Mouse (Mus musculus) adrenal gland, adult 2 months (tissue): ENCODE data around the gene Adamts20. TPM values are rescaled to one million over a fixed set of nuclear protein-coding genes. Genes with fewer than 3 reads are reported as not detected.

Experiments
- DNase-seq: peaks from one replicate; pipeline ENCODE4 v3.0.0; 2021
- polyA plus RNA-seq: library from polyadenylated mRNA; depleted of rRNA; stranded (reverse); fragments of >200 nt; gene quantifications from 2 replicates; pipeline ENCODE4 v1.2.3, GENCODE M21; 2012
- total RNA-seq, 2 experiments: library from RNA; stranded (reverse); gene quantifications; 2 replicates each; pipeline ENCODE4 v1.2.3; 2021

The Adamts20 gene
- total and polyA plus RNA-seq, 3 experiments: 0.47 to 1.7 (median 1.0) TPM

DNA sequence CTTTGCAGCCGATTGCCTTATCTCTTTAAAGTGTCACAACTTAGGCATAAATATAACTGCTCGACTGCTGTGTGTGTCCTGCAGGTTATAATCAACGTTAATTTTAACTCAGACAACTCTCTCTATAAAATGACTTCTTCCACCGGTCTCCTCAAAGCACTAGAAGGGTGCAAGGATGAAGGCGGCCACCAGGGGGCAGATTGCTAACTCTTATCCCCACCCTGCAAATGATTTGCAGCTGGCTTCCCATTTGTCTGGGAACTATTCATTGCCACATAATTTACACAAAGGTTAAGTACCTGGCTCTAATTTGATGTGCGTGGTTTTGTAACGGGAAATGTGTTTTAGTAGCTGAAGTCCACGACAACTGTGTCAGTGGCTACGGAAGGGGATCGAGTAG is 122.9 kb downstream of the Adamts20 start:
- peak; percentile 77 for DNase-seq

DNA sequence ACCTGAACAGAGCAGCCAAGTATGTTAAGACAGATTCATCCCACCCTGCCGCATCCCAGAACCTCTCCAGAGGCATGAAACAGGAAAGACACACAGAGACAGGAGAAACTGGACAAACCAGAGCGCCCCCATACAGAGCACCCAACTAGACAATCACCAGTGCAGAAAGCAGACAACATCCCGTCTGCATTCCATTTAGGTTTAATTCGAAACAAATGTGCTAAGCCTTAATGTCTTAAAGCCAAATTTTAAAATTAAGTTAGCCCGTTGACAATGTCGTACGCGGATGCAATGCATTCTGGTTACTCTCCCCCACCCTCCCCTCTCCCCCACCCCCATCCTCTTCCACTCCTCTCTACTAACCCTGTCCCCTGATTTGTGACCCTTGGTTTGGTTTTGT is 126.2 kb downstream of the Adamts20 start:
- no peak for DNase-seq

GRCm38 (mm10) chr15:94334586-94334985 is 130.6 kb downstream of the Adamts20 start:
- DNase-seq: no peak

DNA sequence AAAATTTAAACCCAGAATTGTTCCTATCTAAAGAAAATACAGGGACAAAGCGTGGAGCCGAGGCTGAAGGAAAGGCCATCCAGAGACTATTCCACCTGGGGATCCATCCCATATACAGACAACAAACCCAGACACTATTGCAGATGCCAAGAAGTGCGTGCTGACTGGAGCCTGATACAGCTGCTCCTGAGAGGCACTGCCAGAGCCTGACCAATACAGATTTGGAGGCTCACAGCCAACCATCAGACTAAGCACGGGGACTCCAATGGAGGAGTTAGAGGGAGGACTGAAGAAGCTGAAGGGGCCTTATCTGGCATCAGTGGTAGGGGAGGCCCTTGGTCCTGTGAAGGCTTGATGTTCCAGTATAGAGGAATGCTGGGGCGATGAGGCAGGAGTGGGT is 138.6 kb downstream of the Adamts20 start:
- no peak for DNase-seq

GRCm38 (mm10) chr15:94325509-94326181 is 139.6 kb downstream of the Adamts20 start:
- peak; percentile 67 for DNase-seq

DNA sequence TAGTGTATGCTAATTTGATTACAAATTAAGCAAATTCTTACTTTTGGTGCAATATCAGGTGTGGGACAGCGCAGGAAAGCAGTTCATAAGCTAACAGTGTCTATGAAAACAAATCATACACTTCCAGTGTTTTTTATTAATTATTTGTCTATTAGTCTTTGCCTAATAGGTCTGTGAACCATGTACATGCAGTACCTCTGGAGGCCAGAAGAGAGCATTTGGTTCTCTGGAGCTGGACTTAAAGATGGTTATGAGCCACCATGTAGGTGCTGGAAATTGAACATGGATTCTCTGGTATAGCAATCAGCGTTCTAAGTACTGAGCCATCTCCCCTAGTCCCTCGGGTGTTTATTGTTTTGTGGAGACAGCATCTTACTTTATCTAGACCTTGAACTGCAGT is 149.0 kb downstream of the Adamts20 start:
- DNase-seq: no peak

DNA sequence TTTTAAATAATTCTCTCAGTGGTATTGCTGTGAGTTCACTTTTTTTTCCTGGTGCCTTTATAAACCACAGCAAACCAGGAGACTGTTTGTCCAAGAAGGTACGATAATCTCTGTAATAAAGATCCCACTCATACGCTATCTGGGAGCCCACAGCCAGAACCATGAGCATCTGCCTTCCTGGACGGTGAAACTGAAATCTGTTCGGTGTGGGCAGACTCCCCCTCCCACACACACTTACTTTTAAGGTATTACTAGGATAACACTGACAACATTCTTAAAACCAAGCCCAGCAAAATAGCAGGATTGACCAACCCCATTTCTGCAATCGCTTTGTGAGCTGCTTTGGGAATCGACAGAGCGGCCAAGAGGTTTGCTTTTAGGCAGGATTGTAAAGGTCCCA is 155.5 kb downstream of the Adamts20 start:
- DNase-seq: no peak

DNA sequence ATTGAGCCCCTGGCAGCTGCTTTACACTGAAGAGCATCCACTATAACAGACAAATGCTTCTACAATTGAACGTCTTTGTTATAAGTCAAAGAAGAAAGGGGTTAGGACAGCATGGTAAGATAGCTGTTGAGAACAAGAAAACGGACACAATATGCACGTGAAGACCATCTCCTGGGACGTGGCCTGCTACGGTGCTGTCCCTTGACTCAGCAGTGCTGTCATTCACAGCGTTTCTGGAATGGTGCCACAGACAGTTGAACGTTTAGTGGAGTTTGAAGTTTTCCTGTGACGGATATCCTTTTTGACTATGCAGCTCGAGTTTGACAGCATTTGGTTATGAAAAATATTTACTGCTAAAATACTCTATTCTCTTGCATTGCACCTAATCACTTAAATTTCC is 157.3 kb downstream of the Adamts20 start:
- DNase-seq: no peak

DNA sequence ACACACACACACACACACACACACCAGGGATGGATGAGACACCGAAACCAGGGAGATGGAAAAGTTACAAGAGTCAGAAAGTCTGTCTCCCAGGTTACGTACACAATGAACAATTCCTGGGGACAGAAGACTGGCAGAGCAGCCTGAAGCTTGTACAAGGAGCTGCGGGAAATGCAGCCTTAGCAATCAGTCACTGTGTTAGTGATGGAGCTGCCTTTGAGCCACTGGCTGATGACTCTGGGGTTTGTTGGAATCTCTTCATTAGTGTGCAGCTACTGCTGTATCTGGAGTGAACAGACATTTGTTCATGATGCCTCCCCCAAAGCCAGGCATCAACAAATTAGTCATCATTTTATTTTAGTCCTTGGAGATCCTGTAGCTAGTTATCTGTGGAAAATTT is 162.1 kb downstream of the Adamts20 start:
- no peak for DNase-seq

- no peak for DNase-seq
These were observed 171.1 kb downstream of the Adamts20 start for GRCm38 (mm10) chr15:94294084-94294483.

DNA sequence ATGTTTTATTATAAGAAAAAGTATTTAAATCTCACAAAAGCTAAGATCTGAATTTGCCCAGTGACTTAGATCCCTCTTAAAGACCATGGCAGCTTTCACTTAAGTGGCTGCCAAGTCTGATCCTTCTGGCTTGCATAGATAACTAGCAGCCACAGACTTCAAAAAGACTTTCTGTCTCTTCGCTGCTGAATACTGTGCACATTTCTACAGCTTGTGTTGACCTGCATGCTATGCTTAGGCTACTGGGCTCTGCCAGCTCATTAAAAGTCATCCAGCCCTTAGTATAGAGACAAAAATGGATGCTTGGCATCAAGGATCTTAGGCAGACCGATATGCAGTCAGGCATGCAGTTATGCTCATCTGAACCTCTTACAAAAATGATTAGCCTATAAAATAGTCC is 177.2 kb downstream of the Adamts20 start:
- DNase-seq: no peak

- DNase-seq: no peak
These were observed 177.7 kb downstream of the Adamts20 start for GRCm38 (mm10) chr15:94287495-94287894.

DNA sequence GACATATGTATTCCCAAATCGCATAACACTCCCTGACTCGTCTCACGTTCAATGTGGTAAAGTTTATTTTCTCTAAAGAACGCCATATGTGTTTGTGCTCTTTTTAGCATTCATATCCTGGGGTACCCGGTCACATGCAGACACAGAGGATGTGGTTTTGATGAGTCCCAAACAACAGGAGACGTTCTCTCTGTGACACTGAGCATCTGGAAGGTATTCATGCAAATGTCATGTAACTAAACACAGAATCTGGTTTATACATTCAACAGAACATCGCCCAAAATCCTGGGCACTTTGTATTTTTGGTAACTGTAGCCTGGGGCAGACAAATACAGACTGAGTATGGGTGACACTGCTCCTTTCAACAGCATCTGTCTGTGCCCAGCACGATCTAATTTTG is 188.8 kb downstream of the Adamts20 start:
- DNase-seq: no peak

DNA sequence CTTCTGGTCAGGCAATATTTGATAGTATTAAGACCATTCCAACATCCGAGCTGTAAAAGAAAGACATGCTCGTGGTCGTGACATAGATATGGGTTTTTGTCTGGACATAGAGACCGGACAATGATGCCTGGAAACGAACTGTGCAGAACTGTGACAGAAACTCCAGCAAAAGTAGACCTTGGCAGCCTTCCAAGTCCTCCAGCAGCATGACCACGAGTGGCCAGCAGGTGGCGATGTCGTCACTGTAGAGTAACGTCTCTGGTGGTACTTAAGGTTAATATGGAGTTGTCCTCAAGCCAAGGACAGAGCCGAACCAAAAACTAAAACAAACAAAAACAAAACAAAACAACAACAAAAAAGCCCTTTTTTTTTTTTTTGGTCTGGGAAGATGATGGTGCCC is 199.6 kb downstream of the Adamts20 start:
- peak; percentile 81 for DNase-seq

DNA sequence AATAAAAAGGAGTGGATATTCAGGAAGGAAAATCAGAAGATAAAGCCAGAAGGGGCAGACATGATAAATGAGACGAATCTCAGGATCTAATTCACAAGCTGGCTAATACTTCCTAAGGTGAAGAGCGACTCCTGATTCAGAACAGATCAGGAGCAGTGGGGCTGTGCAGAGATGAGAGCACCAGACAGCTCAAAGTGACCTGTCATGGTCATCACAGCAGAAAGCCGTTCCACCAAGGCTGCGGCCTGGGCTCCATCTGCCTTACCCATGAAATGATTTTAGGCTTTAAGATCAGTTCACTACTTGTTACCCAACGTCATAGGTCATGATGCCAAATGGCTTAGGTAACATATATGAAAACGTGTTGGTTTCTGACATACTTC is 200.7 kb downstream of the Adamts20 start:
- DNase-seq: no peak

DNA sequence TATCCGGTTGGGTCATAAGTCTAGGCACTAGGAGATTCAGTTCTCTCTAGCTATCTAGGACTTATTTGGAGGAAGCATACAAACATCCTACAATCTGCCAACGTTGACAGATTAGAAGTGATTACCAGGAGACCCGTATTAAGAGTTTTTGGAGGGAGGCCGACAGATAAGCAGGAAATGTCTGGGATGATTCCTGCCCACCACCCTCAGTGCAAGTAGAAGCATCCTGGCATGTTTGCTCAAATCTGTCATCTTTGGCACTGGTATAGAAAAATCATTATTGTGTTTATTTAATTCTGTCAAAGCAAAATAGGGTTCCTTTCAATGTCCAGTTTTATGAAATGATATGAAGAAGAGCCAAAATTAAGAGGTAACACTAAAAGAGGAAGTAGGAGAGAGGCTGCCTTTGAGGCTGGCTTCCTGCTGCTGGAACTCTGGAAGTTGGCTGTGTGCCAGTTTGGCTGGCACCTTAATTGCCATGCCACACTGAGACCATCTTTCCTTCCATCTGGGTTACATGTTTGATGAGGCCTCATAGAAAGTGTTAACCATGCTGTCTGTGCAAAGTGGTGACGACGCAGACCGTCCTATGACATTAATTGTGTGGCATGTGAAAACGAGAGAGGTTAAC is 201.2 kb downstream of the Adamts20 start:
- no peak for DNase-seq

GRCm38 (mm10) chr15:94263241-94263640 is 202.0 kb downstream of the Adamts20 start:
- peak; percentile 10 for DNase-seq

- DNase-seq: no peak
These were observed 205.7 kb downstream of the Adamts20 start for GRCm38 (mm10) chr15:94259497-94259896.

GRCm38 (mm10) chr15:94255538-94255937 is 209.7 kb downstream of the Adamts20 start:
- no peak for DNase-seq

DNA sequence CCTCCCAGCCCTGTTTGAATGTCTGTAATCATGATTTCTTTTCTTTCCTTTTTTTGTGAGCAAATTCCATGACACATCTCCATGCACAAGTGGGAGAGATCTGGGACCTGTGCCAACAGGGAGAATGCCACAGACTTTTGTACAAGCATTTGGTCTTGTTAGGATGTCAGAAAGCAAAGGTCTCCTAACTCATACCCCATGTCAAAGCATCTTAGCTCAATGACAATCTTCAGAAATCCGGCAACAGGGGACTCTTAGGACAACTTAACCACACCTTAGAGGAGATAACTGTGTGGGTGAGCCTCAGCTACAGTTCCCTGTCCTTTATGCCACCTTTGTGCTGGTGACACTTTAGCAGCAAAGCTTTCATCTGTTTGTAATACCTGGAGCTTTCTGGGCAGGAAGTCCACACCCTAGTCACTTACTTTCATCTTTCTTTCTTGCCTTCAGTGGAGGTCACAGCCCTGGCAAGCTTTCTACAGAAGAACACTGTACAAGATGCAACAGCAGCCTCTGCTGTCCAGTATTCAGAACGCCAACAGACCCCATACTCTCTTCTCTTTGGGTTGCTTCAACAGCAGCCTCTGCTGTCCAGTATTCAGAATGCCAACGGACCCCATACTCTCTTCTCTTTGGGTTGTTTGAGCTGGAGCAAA is 210.2 kb downstream of the Adamts20 start:
- peak; percentile 11 for DNase-seq

- DNase-seq: no peak
These were observed 210.9 kb downstream of the Adamts20 start for GRCm38 (mm10) chr15:94254091-94254860.

GRCm38 (mm10) chr15:94252962-94253712 is 212.1 kb downstream of the Adamts20 start:
- DNase-seq: no peak
